Mouse (Mus musculus) embryo, embryonic 10 days (tissue): ENCODE data around the gene Gm11032.
A peak's percentile ranks its signal among the peaks of the same experiment; 100 is the strongest.
"Not testable (repeated sequence)": the region's sequence is repeated elsewhere in the genome, so short reads cannot be mapped to it uniquely, and the experiment has no call there.

ENCODE experiments used
- DNase-seq: peaks from one replicate; pipeline ENCODE4 v3.0.0-alpha.2; 2015; ENCODE audit warnings: low spot score

The Gm11032 gene

GRCm38 (mm10) chr11:4625931-4626330 lies 6.1 kb downstream of the Gm11032 start:
- DNase-seq = no peak

GRCm38 (mm10) chr11:4627636-4628035 lies 7.8 kb downstream of the Gm11032 start:
- DNase-seq = no peak

GRCm38 (mm10) chr11:4629861-4630280 lies 10.0 kb downstream of the Gm11032 start:
- peak; percentile 55 for DNase-seq

GRCm38 (mm10) chr11:4633420-4633819 lies 13.6 kb downstream of the Gm11032 start:
- no peak for DNase-seq

- DNase-seq = no peak
Observed at GRCm38 (mm10) chr11:4634395-4634794, 14.5 kb downstream of the Gm11032 start.

- DNase-seq = no peak
Observed at GRCm38 (mm10) chr11:4636782-4637342, 17.0 kb downstream of the Gm11032 start.

- DNase-seq = peak; percentile 94
Observed at GRCm38 (mm10) chr11:4637534-4638234, 17.8 kb downstream of the Gm11032 start, which contains the start of gene Ascc2. Gene Ascc2 (plus strand): TSS chr11:4637747.

GRCm38 (mm10) chr11:4638261-4638660 lies 18.4 kb downstream of the Gm11032 start:
- no peak for DNase-seq

GRCm38 (mm10) chr11:4641185-4641584 lies 21.3 kb downstream of the Gm11032 start:
- no peak for DNase-seq

- no peak for DNase-seq
Observed at GRCm38 (mm10) chr11:4643722-4644121, 23.9 kb downstream of the Gm11032 start.

- not testable (repeated sequence) for DNase-seq
Observed at GRCm38 (mm10) chr11:4645180-4645579, 25.3 kb downstream of the Gm11032 start.

GRCm38 (mm10) chr11:4646409-4646808 lies 26.5 kb downstream of the Gm11032 start:
- DNase-seq = no peak

- DNase-seq = no peak
Observed at GRCm38 (mm10) chr11:4659818-4660217, 40.0 kb downstream of the Gm11032 start.

- DNase-seq = no peak
Observed at GRCm38 (mm10) chr11:4660309-4661025, 40.6 kb downstream of the Gm11032 start.

- no peak for DNase-seq
Observed at GRCm38 (mm10) chr11:4661324-4661723, 41.5 kb downstream of the Gm11032 start.

GRCm38 (mm10) chr11:4661871-4662495 lies 42.1 kb downstream of the Gm11032 start:
- DNase-seq = no peak

- DNase-seq = no peak
Observed at GRCm38 (mm10) chr11:4662496-4662878, 42.6 kb downstream of the Gm11032 start.
